Mouse (Mus musculus): ENCODE measurements around the gene Erbb2.

- TF ChIP-seq CTCF (IDR thresholded peaks at IDR 0.05; ENCODE audit: low read depth, low read length) (no peak), POLR2A (IDR thresholded peaks at IDR 0.05; ENCODE audit: borderline replicate concordance, low read depth, low read length) (no peak)
Measured at GRCm38 (mm10) chr11:98377787-98378186, 34.5 kb upstream of the Erbb2 start.

Data from bone marrow macrophage, adult 2 months (primary cell).